Mouse (Mus musculus): Measurements from ENCODE around the gene Zmiz2. TPM values are rescaled to one million over a fixed set of nuclear protein-coding genes. Genes with fewer than 3 reads are reported as not detected.

The Zmiz2 gene
- polyA plus RNA-seq (2015; fragmentation: Nextera tagmentation; extraction: Ambion mirVana) = 30.2 and 33.4 TPM in 2 replicates

DNA sequence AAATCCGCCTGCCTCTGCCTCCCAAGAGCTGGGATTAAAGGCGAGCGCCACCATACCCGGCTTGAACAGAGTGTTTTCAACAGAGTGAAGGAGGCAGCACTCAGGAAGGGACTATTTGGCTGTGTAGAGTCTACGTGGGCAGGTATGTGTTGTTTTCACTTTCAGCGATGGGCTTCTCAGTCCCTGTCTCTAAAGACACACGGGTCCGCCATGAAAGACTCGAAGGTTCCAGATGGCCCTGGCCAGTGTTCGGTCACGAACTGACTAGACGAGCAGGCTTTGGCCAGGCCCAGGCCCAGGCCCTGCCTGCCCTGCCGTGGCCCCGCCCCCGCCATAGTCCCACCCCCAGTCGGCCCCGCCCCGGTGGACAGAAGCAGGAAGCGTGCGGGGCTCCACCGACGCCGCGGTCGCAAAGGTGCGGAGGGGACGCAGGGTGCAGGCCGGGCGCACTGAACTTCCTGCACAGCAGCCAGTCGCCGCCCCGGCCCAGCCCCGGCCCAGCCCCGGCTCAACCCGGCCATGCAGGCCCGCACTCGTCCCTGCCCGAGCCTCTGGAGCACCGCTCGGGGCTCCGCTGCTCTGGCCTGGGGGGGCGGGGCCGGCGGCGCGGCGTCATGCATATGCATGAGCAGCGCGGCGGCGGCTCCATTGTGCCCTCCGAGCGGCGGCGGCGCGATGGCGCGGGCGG is at the start of gene Zmiz2:
TSS of gene Zmiz2 (plus strand) at position 349 of the 688 bp plus-strand sequence.
- 9% methylated on average over 33 of the region's 60 CpGs for WGBS
- Histone ChIP-seq H3K9me3 (replicated peaks; ENCODE audit: control insufficient read depth, low read length, poor library complexity, severe bottlenecking) (no peaks in the 10 kb centered on the region), H3K4me2 (ENCODE audit: low read length) (peak within 1 kb of the TSS; percentile 85), H3K4me3 (ENCODE audit: low read depth, low read length) (peak within 1 kb of the TSS; percentile 97), H3K27me3 (ENCODE audit: control insufficient read depth, insufficient read depth, low read depth, low read length) (no peaks in the 10 kb centered on the region), H3K9ac (ENCODE audit: low read depth, low read length) (peak within 1 kb of the TSS; percentile 99), H3K4me1 (ENCODE audit: control insufficient read depth, insufficient read depth, low read length) (peaks cover 21% of the 10 kb centered on the region), H3K27ac (ENCODE audit: low read length) (peak within 1 kb of the TSS; percentile 91), H3K36me3 (ENCODE audit: control insufficient read depth, insufficient read depth, low read length) (peaks cover 6% of the 10 kb centered on the region; the same call in 1 of the 2 replicates)
- ATAC-seq = peak; percentile 98

DNA sequence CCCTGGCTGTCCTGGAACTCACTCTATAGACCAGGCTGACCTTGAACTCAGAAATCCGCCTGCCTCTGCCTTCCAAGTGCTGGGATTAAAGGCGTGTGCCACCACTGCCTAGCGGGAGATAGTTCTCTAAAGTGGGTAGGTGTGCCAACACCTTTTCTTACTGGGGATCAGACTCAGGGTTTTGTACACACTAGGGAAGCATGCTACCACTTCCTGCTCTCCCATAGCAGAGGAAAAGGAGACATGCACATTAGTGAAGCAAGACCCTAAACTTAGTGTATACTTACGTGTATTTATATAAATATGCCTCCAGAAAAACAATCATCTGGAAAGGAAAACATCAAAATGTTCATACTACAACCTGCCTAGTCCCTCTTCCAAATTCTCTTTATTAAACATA is 42.9 kb upstream of the Zmiz2 start:
- no peak overlapping the region for H3K9ac ChIP-seq (ENCODE audit: low read depth, low read length)
- no peaks in the 10 kb centered on the region for H3K9me3 ChIP-seq (replicated peaks; ENCODE audit: control insufficient read depth, low read length, poor library complexity, severe bottlenecking)
- no peak for ATAC-seq
- no peak overlapping the region for H3K4me2 ChIP-seq (ENCODE audit: low read length)
- no peak overlapping the region for H3K27ac ChIP-seq (ENCODE audit: low read length)
- H3K4me3 ChIP-seq (ENCODE audit: low read depth, low read length) = no peak overlapping the region
- peaks cover 63% of the 10 kb centered on the region for H3K36me3 ChIP-seq (ENCODE audit: control insufficient read depth, insufficient read depth, low read length)
- no peaks in the 10 kb centered on the region for H3K27me3 ChIP-seq (ENCODE audit: control insufficient read depth, insufficient read depth, low read depth, low read length)
- H3K4me1 ChIP-seq (ENCODE audit: control insufficient read depth, insufficient read depth, low read length) = no peaks in the 10 kb centered on the region
- 95% methylated on average over 4 of the region's 4 CpGs for WGBS

- H3K9me3 ChIP-seq (replicated peaks; ENCODE audit: control insufficient read depth, low read length, poor library complexity, severe bottlenecking) = no peaks in the 10 kb centered on the region
- peaks cover 67% of the 10 kb centered on the region for H3K36me3 ChIP-seq (ENCODE audit: control insufficient read depth, insufficient read depth, low read length)
- H3K4me1 ChIP-seq (ENCODE audit: control insufficient read depth, insufficient read depth, low read length) = no peaks in the 10 kb centered on the region
- no peaks in the 10 kb centered on the region for H3K27me3 ChIP-seq (ENCODE audit: control insufficient read depth, insufficient read depth, low read depth, low read length)
- ATAC-seq = no peak
- no peak overlapping the region for H3K4me2 ChIP-seq (ENCODE audit: low read length)
- no peak overlapping the region for H3K27ac ChIP-seq (ENCODE audit: low read length)
- 91% methylated on average over 7 of the region's 7 CpGs for WGBS
- H3K9ac ChIP-seq (ENCODE audit: low read depth, low read length) = no peak overlapping the region
- no peak overlapping the region for H3K4me3 ChIP-seq (ENCODE audit: low read depth, low read length)
Measured at GRCm38 (mm10) chr11:6346966-6347365, 41.9 kb upstream of the Zmiz2 start.

DNA sequence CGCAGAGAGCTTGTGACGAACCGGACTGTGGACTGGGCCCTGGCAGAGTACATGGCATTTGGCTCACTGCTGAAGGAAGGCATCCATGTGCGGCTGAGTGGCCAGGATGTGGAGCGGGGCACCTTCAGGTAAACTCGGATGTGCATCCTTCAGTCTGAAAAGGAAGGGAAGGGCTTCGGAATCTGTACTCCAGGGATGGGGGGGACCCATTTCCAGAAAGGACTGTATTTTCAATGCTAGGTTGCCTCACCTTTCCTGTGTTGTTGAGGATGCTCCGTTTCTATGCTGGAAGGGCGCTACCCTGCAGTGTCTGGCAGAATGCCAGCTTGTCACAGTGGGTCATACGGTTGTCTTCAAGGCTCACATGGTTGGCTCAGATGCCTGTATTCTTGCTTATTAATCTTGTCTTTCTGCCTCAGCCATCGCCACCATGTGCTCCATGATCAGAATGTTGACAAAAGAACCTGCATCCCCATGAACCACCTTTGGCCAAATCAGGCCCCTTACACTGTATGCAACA is 40.1 kb upstream of the Zmiz2 start:
- peaks cover 68% of the 10 kb centered on the region for H3K36me3 ChIP-seq (ENCODE audit: control insufficient read depth, insufficient read depth, low read length)
- ATAC-seq = no peak
- no peaks in the 10 kb centered on the region for H3K4me1 ChIP-seq (ENCODE audit: control insufficient read depth, insufficient read depth, low read length)
- H3K27me3 ChIP-seq (ENCODE audit: control insufficient read depth, insufficient read depth, low read depth, low read length) = no peaks in the 10 kb centered on the region
- H3K4me2 ChIP-seq (ENCODE audit: low read length) = no peak overlapping the region
- 83% methylated on average over 11 of the region's 11 CpGs for WGBS
- H3K27ac ChIP-seq (ENCODE audit: low read length) = no peak overlapping the region
- H3K9me3 ChIP-seq (replicated peaks; ENCODE audit: control insufficient read depth, low read length, poor library complexity, severe bottlenecking) = no peaks in the 10 kb centered on the region
- no peak overlapping the region for H3K9ac ChIP-seq (ENCODE audit: low read depth, low read length)
- H3K4me3 ChIP-seq (ENCODE audit: low read depth, low read length) = no peak overlapping the region

GRCm38 (mm10) chr11:6349586-6349985 is 39.3 kb upstream of the Zmiz2 start:
- no peak overlapping the region for H3K4me3 ChIP-seq (ENCODE audit: low read depth, low read length)
- WGBS = 97% methylated on average over 5 of the region's 5 CpGs
- no peak overlapping the region for H3K4me2 ChIP-seq (ENCODE audit: low read length)
- no peak overlapping the region for H3K9ac ChIP-seq (ENCODE audit: low read depth, low read length)
- H3K27me3 ChIP-seq (ENCODE audit: control insufficient read depth, insufficient read depth, low read depth, low read length) = no peaks in the 10 kb centered on the region
- H3K9me3 ChIP-seq (replicated peaks; ENCODE audit: control insufficient read depth, low read length, poor library complexity, severe bottlenecking) = no peaks in the 10 kb centered on the region
- no peak overlapping the region for H3K27ac ChIP-seq (ENCODE audit: low read length)
- peaks cover 65% of the 10 kb centered on the region for H3K36me3 ChIP-seq (ENCODE audit: control insufficient read depth, insufficient read depth, low read length)
- H3K4me1 ChIP-seq (ENCODE audit: control insufficient read depth, insufficient read depth, low read length) = no peaks in the 10 kb centered on the region
- ATAC-seq = no peak

DNA sequence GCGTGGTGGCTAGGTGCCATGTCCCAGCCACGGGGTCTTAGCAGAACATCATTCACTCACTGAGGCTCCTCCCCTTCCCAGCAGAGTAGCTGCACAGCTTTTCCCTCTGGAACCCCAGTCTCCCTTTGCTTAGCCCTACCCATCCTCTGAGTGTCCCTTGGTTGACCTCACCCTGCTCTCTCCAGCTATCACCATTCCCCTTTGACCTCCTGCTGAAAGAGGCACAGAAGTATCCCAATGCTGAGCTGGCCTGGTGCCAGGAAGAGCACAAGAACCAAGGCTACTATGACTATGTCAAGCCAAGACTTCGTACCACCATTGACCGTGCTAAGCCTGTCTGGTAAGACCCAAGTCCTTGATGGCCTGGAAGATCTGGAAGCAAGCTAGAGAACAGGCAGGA is 33.8 kb upstream of the Zmiz2 start:
- H3K4me2 ChIP-seq (ENCODE audit: low read length) = no peak overlapping the region
- ATAC-seq = no peak
- no peaks in the 10 kb centered on the region for H3K4me1 ChIP-seq (ENCODE audit: control insufficient read depth, insufficient read depth, low read length)
- no peak overlapping the region for H3K9ac ChIP-seq (ENCODE audit: low read depth, low read length)
- no peaks in the 10 kb centered on the region for H3K27me3 ChIP-seq (ENCODE audit: control insufficient read depth, insufficient read depth, low read depth, low read length)
- H3K27ac ChIP-seq (ENCODE audit: low read length) = no peak overlapping the region
- peaks cover 36% of the 10 kb centered on the region for H3K36me3 ChIP-seq (ENCODE audit: control insufficient read depth, insufficient read depth, low read length)
- H3K9me3 ChIP-seq (replicated peaks; ENCODE audit: control insufficient read depth, low read length, poor library complexity, severe bottlenecking) = no peaks in the 10 kb centered on the region
- no peak overlapping the region for H3K4me3 ChIP-seq (ENCODE audit: low read depth, low read length)
- 91% methylated on average over 4 of the region's 4 CpGs for WGBS

DNA sequence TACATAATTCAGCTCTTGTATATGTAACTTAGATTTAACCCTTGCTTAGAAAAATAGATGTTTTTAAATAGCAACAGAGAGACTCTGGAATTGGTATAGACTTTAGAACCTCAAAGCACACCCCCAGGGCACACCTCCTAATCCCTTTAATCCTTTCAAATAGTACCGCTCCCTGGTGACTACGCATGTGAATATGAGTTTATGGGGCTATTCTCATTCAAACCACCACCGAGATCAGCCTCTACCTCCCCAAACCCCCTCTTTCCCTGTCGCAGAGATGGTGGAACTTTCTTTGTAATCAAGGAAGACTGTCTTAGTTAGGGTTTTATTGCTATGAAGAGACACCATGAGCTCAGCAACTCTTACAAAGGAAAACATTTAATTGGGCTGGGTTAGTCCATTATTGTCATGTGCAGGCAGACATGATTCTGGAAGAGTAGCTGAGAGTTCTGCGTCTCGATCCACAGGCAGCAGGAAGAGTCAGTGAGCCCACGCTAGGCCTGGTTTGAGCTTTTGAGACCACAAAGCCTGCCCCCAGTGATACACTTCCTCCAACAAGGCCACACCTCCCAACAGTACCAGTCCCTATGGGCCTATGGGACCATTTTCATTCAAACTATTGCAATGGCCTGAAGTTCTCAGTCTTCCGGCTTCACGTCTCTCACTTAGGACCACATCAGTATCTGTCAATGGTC is 24.1 kb upstream of the Zmiz2 start:
- no peak overlapping the region for H3K9ac ChIP-seq (ENCODE audit: low read depth, low read length)
- no peaks in the 10 kb centered on the region for H3K36me3 ChIP-seq (ENCODE audit: control insufficient read depth, insufficient read depth, low read length)
- WGBS = 68% methylated on average over 9 of the region's 9 CpGs
- no peak overlapping the region for H3K4me2 ChIP-seq (ENCODE audit: low read length)
- ATAC-seq = no peak
- H3K4me3 ChIP-seq (ENCODE audit: low read depth, low read length) = no peak overlapping the region
- no peaks in the 10 kb centered on the region for H3K27me3 ChIP-seq (ENCODE audit: control insufficient read depth, insufficient read depth, low read depth, low read length)
- no peak overlapping the region for H3K27ac ChIP-seq (ENCODE audit: low read length)
- no peaks in the 10 kb centered on the region for H3K9me3 ChIP-seq (replicated peaks; ENCODE audit: control insufficient read depth, low read length, poor library complexity, severe bottlenecking)
- peaks cover 2% of the 10 kb centered on the region; the same call in 1 of the 2 replicates for H3K4me1 ChIP-seq (ENCODE audit: control insufficient read depth, insufficient read depth, low read length)

- Histone ChIP-seq H3K9ac (ENCODE audit: low read depth, low read length) (no peak overlapping the region), H3K4me1 (ENCODE audit: control insufficient read depth, insufficient read depth, low read length) (peaks cover 2% of the 10 kb centered on the region; the same call in 1 of the 2 replicates), H3K36me3 (ENCODE audit: control insufficient read depth, insufficient read depth, low read length) (no peaks in the 10 kb centered on the region), H3K27me3 (ENCODE audit: control insufficient read depth, insufficient read depth, low read depth, low read length) (no peaks in the 10 kb centered on the region), H3K4me2 (ENCODE audit: low read length) (no peak overlapping the region), H3K4me3 (ENCODE audit: low read depth, low read length) (no peak overlapping the region), H3K27ac (ENCODE audit: low read length) (no peak overlapping the region), H3K9me3 (replicated peaks; ENCODE audit: control insufficient read depth, low read length, poor library complexity, severe bottlenecking) (no peaks in the 10 kb centered on the region)
- ATAC-seq = 0 out of 2 replicates have a peak, but pooled peaks have one; percentile 39
- WGBS = 21% methylated on average over 11 of the region's 11 CpGs
Measured at GRCm38 (mm10) chr11:6365885-6366284, 23.0 kb upstream of the Zmiz2 start.

- no peak for ATAC-seq
- no peaks in the 10 kb centered on the region for H3K36me3 ChIP-seq (ENCODE audit: control insufficient read depth, insufficient read depth, low read length)
- H3K4me1 ChIP-seq (ENCODE audit: control insufficient read depth, insufficient read depth, low read length) = peaks cover 2% of the 10 kb centered on the region; the same call in 1 of the 2 replicates
- H3K27me3 ChIP-seq (ENCODE audit: control insufficient read depth, insufficient read depth, low read depth, low read length) = no peaks in the 10 kb centered on the region
- no peak overlapping the region for H3K9ac ChIP-seq (ENCODE audit: low read depth, low read length)
- H3K27ac ChIP-seq (ENCODE audit: low read length) = no peak overlapping the region
- no peak overlapping the region for H3K4me2 ChIP-seq (ENCODE audit: low read length)
- H3K9me3 ChIP-seq (replicated peaks; ENCODE audit: control insufficient read depth, low read length, poor library complexity, severe bottlenecking) = no peaks in the 10 kb centered on the region
- WGBS = 84% methylated on average over 6 of the region's 6 CpGs
- no peak overlapping the region for H3K4me3 ChIP-seq (ENCODE audit: low read depth, low read length)
Measured at GRCm38 (mm10) chr11:6366434-6366833, 22.4 kb upstream of the Zmiz2 start.

Data from midbrain, embryonic 16.5 days (tissue).